Mouse (Mus musculus): ENCODE results near the gene Pgghg.

The Pgghg gene

DNA sequence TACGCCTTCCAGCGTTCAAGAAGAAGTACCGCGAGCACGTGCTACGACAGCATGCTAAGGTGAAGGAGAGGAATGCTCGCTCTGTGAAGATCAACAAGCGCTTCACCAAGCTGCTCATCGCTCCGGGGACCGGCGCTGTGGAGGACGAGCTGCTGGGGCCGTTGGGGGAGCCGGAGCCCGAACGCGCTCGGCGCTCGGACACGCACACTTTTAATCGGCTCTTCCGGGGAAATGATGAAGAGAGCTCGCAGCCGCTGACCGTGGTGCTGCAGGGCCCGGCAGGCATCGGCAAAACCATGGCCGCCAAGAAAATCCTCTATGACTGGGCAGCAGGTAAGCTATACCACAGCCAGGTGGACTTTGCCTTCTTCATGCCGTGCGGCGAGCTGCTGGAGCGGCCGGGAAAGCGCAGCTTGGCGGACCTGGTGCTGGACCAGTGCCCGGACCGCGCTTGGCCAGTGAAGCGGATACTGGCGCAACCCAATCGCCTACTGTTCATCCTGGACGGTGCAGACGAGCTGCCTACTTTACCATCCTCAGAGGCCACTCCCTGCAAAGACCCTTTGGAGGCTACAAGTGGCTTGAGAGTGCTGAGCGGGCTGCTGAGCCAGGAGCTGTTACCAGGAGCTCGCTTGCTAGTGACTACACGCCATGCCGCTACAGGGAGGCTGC is 18.7 kb upstream of the Pgghg start:
- peak; percentile 31 to 47 for DNase-seq (ENCODE audit: low spot score in 2 of 2)

GRCm38 (mm10) chr7:140923070-140923775 is 18.0 kb upstream of the Pgghg start:
- no peak for DNase-seq (ENCODE audit: low spot score in 2 of 2)

DNA sequence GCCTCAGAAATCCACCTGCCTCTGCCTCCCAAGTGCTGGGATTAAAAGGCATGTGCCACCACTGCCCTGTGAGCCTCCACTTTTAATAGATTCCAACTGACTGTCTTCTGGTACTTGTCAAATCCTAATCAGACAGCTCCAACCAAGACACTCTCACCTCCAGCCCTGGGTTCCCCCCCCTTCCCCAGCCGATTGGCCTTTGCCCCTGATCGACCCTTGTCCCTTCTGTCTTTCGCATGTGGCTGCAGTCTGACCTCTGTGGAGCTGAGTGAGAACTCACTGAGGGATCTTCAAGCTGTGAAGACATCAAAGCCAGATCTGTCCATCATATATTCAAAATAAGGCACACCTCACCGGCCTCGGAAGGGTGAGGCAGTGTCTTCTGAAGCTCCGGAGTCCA is 14.0 kb upstream of the Pgghg start:
- DNase-seq (ENCODE audit: low spot score in 2 of 2) = no peak

DNA sequence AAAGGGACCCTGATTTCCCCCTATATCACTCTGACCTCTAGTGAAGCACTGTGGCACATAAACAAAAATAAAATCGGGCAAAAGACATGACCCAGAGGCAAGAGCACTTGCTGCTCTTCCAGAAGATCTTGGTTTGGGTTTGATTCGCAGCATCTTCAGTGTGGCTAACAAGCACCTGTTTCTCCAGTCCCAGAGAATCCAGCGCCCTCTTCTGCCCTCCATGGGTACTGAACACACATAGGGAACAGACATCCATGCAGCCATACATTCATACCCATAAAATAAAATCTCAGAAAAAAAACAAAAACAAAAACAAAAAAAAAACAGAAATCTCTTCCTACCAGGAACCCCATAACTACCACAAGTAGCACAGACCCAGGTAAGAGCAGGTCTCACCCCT is 2.8 kb upstream of the Pgghg start:
- DNase-seq (ENCODE audit: low spot score in 2 of 2) = no peak

DNA sequence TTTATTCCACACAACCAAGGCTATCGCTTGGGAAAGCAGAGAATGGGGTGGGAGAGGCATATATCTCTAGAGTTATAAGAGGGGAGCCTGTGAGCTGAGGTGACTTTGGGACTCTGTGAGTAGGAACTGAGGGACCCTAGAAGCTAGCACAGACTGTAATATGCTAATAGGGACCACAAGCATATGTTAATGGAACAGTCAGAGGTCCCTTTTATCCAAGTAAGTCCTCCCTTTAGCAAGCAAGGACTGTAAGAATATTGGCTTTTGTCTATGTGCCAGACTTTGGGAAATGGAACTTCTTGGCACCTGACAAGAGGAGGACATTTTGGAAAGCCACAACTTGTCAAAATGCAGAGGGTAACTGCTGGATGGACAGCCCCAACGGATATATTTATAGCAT is 2.3 kb upstream of the Pgghg start:
- no peak for DNase-seq (ENCODE audit: low spot score in 2 of 2)

GRCm38 (mm10) chr7:140939669-140940171 is 1.5 kb upstream of the Pgghg start:
- no peak for DNase-seq (ENCODE audit: low spot score in 2 of 2)

DNA sequence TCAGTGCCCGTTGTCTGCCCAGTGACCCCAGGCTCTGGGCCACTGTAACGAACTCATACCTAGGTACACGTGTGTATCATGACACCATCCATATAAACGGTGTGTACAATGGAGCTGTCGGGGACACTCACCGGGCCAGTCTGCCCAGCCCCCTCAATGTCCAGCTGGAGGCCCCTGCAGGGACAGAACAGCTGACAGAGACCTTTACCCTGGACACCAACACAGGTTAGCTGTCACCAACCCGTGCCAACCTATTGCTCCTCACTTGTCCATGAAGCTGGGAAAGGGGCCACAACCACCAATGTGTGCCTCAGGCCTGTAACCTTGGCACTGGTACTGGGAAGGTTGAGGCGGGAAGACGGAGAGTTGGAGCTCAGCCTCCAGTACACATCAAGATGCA is 1.1 kb downstream of the Pgghg start:
- DNase-seq (ENCODE audit: low spot score in 2 of 2) = no peak

GRCm38 (mm10) chr7:140942811-140943210 is 1.6 kb downstream of the Pgghg start:
- DNase-seq (ENCODE audit: low spot score in 2 of 2) = no peak

DNA sequence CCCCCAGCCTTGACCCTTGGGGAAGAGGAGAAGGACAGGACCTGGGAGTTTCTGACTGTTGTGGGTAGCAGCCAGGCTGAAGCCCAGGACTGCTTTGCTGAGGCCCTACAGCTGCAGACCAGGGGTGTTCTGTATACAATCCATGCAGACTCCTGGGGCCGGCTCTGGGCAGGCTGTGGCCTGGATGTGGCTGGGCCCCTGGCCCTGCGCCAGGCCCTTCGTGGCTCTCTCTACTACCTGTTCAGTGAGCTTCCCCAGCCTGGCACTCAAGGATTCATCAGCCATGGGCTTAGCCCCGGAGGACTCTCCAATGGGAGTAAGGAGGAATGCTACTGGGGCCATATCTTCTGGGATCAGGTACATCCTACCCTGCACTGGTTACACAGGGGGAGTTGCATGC is 2.2 kb downstream of the Pgghg start:
- no peak for DNase-seq (ENCODE audit: low spot score in 2 of 2)

DNA sequence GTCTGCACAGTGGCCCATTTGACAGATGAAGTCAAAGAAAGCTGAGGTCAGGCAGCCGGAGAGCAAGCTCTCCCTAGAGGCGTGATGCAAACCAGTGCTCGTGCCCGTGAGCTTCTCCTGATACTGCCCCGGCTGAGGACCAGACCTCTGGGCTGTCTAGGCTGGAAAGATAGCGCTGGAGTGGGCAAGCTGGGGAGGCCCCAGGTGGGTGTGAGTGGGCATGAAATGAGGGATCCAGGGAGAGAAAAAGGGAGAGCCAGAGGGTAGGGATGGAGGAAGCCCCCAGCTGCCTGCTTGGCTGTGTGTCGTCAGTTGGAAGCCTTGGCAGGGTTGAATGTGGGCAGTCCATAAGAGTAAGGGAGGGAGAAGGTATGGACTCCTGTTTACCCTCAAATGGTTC is 3.0 kb downstream of the Pgghg start:
- no peak for DNase-seq (ENCODE audit: low spot score in 2 of 2)

DNA sequence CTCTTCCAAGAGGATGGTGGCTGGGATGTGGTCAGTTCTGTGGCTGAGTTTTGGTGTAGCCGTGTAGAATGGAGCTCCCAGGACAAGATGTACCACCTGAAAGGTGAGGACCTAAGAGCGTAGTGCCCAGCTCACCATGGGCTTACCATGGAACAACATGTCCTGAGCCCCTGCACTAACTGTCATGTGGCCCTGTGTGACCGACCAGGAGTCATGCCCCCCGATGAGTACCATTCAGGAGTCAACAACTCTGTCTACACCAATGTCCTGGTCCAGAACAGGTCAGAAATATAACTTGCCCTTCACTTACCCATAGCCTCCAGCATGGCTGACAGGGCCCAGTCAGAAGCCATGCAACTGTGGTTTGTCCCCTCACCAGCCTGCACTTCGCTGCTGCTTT is 4.1 kb downstream of the Pgghg start:
- DNase-seq (ENCODE audit: low spot score in 2 of 2) = no peak

GRCm38 (mm10) chr7:140946311-140946710 is 5.1 kb downstream of the Pgghg start:
- no peak for DNase-seq (ENCODE audit: low spot score in 2 of 2)

DNA sequence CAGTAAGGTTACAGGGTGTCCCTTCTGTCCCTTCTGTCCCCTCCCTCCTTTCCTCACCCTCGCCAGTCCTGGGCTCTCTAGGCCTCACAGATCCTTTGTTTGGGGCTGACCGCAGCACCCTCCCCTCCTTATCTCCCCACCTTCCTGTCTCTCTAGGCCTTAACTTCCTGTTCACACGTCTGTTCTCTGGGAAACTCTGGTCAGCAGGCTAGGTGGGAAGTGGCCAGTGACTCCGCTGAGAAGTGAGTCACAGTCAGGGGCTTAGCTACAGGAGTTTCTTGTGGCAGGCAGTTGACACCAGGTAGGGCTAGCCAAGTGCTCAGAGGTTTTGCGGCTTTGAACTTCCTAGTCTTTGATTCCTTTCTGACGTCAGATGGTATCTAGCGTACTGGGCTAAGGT is 5.8 kb downstream of the Pgghg start:
- DNase-seq (ENCODE audit: low spot score in 2 of 2) = no peak

DNA sequence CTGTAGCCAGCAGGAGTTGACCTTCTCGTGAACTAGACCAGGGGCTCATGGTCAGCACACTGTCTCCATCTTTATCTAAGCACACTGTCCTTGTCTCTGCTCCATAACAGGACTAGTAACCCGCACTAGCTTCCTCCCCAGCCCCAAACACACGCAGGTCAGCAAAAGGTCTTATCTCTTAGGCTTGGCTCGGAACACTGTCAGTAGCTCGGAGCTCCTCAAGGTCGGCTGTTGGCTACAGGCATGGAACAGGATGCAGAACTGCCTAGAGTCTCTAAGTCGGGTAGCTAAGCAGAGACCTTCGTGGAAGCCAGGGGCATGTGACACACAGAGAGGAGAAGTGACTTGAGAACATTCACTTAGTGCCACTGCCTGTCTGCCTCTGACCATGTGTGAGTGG is 7.0 kb downstream of the Pgghg start:
- no peak for DNase-seq (ENCODE audit: low spot score in 2 of 2)

- no peak for DNase-seq (ENCODE audit: low spot score in 2 of 2)
Observed at GRCm38 (mm10) chr7:140949255-140949654, 8.1 kb downstream of the Pgghg start.

DNA sequence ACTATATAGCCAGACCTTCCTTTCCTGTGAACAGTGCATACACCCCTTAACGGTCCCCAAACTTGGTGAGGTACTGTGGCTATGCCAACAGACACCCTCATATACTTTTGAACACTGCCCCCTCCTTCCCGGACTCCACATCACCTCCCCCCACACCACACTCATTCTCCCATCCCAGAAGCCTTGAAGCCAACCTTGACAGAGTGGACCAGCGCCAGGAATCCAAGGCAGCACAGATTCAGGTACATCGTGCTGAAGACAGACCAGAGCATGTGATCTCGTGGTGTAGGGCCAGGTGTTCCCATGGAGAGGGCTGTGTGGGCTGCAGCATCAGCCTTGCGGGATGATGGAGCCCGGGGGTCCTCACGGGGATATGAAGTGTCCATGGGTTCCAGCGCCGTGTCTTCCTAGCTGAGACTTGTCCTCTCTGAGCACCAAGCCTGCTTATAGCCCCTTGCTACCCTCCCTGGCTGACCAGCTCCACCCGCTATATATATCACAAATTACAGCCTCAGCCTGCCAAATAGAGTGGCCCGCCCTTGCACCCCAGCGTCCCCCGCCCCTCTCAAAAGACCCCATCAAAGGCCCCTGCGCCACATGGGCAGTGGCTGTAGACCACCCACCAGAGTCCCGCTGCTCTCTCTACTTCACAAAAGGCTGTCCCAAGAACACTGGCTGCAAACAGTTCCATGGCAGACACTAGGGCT is 8.8 kb downstream of the Pgghg start, which contains the start of gene Ifitm5:
Gene Ifitm5, minus strand, starts transcription at position 468 of the 707 bp plus-strand sequence.
- no peak for DNase-seq (ENCODE audit: low spot score in 2 of 2)

- no peak for DNase-seq (ENCODE audit: low spot score in 2 of 2)
Observed at GRCm38 (mm10) chr7:140951051-140951450, 9.9 kb downstream of the Pgghg start.

DNA sequence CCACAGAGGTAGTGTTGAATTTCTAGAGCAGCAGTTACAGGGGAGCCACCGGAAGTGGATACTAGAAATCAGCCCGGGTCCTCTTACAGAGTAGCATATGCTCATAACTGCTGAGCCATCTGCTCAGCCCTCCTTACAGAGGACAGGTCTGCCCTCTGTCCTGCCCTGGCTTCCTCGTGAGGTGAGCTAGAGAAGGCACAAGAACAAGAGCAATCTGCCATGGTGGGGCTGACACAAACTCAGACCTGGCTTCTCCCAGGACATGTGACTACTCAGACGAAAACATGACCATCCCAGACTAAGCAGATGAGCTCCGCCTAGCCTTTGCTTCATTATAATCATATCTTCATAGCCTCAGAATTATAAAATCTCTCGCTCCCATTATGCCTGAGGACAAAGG is 10.6 kb downstream of the Pgghg start:
- DNase-seq (ENCODE audit: low spot score in 2 of 2) = no peak

DNA sequence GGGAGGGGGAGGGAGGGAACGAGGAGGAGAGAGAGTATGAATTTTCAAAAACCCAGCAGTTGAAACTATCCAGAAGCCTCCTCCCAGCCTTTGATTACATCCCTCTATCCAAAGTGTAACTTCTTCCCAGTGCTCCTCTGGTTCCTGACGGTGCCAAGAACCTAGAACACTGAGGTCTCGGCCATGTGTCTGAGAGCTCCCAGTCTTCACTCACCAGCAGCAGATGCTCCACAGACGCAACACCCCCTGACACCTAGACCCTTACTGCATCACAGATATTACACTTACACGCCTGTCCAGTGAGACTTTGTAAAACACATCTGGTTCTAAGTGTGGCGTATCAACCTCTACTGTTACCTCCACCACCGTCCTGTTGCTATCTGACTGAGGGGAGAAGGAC is 11.2 kb downstream of the Pgghg start:
- no peak for DNase-seq (ENCODE audit: low spot score in 2 of 2)

DNA sequence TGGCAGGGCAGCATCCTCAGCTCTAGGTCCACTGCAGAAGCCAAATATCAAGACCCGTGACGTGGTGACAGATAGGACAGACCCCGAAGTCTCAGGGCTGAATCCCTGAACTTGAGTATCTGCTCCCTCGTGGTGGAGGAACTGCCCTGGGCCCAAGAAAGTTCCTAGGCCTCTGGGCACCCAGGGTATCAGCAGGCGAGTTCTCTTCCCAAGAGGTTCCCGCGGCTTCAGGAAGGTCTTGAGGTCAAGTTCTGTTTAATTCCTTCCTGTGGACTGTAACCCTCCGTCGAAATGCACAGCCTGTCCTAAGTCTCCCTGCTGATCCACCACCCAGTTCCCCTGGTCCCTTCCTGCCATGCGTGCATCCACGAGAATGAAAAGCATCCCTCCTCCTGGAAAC is 11.9 kb downstream of the Pgghg start:
- no peak for DNase-seq (ENCODE audit: low spot score in 2 of 2)

GRCm38 (mm10) chr7:140953800-140954732 is 12.9 kb downstream of the Pgghg start:
- DNase-seq (ENCODE audit: low spot score in 2 of 2) = no peak

DNA sequence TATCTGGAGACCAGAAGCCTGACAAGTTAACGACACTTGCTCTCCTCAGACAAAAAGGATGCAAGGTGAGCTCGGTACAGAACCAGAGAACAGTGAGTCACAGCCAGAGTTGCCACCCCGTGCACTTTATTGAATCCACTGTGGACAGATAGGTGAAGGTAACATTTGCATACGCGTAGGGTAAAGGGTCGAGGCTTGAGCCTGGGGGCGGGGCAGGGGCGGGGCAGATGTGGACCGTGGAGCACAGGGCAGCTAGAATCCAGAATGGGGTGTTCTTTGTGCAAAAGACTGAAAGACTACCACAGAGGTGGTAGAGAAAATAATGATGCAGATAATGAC is 13.5 kb downstream of the Pgghg start:
- no peak for DNase-seq (ENCODE audit: low spot score in 2 of 2)
